Mouse (Mus musculus) testis, postnatal 14 days (tissue): ENCODE measurements at regions not wholly inside any gene's neighbourhood (a gene's known extent, or its start where the extent isn't known, plus 50 kb on each side); places are given as distances from the start of the nearest gene placed in this dataset.

ENCODE experiments used
- DNase-seq: peaks from one replicate; pipeline ENCODE4 v3.0.0; 2021; ENCODE audit warnings: low spot score

DNA sequence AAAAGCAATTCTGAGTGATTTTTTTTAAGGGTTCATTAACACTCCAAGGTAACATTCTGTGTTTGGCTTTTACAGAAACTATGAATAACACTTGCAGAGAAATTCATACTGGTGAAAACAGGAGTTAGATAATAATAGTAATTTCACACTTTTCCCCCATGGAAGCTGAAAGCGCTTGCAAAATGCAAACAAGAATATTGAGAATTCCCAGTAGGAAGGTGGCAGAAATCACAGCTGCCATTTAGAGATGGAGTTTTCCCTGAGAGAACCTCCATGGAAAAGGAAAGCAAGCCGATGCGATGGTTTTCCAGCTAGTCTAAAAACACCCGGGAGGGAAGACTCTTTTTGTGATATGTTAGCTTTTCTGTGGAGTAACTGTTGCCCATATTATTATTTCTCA lies 174.1 kb upstream of the App start:
- no peak for DNase-seq

DNA sequence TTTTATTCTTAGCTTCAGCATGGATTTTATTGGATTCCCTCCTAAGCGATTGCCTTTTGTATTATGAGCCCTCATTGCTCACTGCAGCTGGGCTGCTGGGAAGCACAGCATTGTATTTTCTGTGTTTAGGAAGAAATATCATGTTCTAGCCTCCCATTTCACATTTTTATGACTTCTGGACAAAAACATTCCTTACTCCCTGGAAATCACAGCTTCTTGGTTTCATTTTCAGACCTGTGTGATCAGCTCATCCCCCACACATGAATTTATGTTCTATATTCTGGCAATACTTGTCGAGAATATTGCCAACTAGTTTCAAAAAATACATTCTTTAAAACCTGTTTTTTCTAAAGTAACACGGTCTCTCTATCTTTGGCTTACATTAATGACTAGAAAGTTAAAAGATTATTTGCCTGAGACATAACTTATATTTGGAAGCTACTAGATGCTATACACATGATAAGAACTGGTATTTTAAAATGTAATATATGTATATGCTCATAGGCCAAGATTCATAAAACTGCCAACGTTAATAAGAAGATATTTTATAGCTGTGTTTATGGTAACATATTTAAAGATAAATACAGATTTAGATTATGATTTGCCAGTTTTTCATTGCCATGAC lies 163.0 kb upstream of the App start:
- DNase-seq, result no peak

DNA sequence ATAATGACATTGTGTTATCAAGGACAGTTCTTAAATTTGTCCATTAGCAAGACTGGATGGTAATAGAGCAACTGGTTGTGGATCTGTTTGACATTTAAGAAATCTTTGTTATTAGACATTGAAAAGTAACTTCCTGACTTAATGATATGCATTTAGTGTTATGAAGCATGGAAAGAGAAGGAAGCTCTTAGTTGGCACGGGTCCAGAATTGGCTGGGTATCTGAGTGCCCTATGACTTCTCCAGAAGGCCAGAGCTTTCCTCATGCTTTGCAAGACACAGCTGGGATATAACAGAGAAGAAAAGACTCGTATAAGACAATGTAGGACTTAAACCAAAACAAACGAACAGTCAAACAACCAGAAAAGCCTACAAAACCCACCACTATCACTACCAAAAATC lies 160.0 kb upstream of the App start:
- no peak for DNase-seq

DNA sequence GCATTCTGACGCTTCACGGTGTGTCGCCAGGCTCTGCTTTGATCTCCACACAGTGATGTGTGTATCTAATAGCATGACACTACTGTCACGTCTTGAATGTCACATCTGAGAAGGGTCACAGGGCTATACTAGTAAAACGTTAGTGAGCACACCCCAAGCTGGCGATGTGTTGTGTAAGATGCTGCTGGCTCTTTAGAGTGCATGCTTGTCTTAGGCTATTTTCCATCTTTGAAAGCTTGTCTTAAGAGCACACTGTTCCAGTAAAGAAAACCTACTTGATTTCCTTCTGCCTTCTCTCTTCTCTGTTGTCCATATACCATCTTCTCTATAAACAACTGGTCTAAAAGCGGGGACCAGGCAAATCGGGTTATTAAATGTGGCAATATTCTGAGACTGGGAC lies 138.5 kb upstream of the App start:
- no peak for DNase-seq

DNA sequence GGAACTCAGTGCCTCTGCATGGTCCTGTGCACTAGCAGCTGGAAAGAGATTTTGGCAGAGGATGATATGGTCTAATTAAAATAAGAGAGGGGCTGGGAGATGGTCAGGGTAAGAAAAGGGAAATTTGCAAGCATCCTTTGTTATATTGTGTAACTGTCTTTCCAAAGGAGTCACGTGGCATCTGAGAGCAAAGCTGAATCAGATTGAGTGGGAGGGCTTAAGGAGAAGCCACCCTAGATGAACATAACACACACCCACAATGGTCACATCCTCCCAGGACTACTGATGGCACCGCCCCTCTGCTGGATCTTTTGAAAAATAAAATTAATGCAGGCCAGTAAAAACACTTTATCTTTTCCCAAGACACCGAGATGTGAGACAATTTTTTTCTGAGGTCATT lies 135.9 kb upstream of the App start:
- no peak for DNase-seq

DNA sequence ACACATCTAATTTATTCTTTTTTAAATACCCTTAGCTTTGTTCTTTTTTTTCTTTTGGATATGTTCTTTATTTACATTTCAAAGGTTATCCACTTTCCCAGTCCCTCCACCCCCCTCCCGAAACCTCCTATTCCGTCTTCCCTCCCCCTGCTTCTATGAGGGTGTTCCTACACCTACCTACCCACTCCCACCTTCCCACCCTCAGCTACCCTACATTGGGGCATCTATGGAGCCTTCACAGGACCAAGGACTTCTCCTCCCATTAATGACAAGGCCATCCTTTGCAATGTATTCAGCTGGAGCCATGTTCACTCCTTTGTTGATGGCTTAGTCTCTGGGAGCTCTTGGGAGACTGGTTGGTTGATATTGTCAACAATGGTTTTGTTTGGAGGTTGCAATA lies 134.9 kb upstream of the App start:
- DNase-seq, result no peak

DNA sequence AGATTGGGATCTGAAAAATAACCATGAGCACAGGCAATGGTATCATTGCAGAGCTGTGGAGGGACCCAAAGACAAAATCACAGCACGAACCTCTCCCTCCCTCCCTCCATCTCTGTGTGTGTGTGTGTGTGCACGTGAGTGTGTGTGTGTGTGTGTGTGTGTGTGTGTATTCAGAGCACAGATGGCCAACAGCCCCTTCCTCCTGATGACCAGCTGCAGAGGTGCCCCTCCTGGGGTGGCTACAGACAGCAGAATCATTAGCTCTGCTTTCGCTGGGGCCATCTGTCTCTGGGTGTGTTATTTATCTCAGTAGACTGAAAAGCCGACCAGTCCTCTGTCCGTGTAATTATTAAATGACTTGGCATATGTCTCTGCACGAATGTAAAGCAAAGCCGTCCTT lies 134.4 kb upstream of the App start:
- no peak for DNase-seq

DNA sequence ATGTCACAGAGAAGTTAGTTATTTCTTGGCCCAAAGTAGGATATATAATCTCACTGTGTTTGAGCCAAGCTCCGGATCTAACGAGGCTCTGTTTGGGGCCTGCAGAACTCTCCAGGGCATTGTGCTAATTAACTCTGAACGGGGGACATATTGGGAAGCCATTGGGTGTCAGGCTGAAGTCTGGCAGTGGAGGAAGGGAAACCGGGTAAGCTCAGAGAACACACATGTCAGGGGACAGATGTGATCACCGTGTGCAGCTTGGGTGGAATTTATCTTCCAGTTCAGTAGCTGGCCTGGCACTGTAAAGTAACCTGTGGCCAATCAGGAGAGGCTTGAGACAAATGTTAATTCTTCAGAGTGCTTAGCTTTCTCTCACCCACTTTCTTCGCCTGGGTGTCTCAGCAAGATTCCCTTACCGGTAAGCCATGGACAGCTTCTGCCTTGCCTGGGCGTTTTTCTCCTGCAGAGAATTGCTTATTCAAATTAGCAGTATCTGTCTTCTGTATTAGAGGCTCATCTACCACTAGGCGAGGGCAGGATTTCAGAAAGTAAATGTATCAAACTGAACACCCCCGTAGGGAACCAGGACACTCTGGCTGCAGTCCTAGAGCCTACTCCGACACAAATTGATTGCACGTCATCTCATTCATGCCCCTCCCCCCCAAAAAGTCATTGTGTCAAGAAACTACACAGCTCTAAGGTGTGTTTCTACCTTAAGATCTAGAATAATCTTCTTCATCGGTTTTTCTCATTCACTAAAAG lies 126.7 kb upstream of the App start:
- DNase-seq, result peak; percentile 3

DNA sequence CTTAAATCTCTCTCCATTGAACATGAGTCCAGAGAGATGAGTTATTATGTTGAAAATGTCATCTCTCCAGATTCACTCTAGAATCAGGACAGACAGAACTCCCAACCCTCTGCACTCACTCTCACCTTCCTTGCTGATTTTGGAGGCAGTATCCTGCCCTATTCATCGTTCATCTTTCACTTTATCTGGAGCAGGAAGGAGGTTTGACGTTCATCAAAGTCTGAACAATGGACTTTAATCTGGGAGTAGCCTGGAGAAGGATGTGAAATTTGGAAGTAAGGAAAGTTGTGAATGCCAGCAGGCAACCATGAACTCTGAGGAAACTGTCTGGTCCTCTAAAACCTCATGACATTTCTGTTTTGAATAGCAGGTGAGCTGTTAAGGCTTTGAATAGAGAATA lies 125.0 kb upstream of the App start:
- DNase-seq, result no peak

DNA sequence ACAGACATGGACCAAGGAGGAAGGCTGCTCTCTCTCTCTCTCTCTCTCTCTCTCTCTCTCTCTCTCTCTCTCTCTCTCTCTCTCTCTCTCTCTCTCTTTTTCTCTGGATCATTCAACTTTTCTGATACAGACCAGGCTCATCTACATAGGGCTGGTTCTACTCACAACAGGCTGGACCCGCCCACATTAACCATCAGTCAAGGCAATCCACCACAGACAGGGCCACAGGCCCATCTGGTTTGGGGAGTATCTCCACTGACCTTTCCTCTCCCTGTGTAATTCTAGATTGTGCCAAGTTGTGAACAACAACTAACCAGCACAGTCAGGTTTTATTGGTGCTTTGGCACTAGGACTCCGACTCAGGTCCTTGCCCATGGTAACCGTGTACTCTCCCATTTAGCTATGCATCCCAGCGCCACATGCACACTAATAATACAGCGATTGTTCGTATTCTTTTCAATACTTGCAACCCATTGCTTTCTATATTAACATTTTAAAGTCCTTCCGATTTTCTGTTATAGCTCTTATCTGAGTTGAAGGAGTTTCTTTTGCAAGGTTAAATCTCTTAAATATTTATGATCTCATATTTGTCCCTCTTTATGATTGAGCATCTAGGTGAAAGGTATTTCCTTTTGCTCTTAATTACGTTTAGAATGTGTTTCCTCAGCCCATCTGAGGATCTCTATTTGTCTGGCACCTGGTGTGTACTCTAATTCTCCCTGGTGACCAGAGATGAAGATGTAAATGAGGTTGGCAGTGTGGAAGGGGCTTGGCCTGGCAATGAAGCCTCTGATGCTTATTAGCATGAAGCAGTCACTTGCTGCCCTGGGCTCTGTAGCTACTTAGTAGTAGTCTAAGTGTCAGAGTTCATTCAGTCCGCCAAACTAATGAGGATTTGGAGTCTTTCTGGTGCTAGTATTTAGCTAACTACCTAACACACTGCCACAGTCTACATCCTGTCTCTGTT lies 117.7 kb upstream of the App start:
- no peak for DNase-seq

DNA sequence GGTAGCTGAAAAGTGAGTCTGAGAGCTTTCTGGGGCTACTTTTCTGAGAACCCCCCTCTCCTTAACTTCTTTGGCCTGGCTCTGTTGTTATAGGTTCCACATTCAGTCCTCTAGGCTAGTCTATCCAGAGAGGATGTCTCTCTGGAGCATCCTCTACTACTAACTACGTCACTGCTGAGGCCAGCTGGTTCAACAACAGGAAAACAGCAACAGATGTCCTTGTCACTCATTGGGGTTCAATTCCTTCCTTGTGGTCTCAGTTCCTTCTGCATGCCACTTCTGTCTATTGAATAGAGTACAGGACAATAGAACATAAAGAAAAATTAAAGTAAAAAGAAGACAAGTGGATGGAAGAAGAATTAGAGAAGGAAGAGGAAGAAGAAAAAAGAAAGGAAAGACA lies 104.3 kb upstream of the App start:
- no peak for DNase-seq

DNA sequence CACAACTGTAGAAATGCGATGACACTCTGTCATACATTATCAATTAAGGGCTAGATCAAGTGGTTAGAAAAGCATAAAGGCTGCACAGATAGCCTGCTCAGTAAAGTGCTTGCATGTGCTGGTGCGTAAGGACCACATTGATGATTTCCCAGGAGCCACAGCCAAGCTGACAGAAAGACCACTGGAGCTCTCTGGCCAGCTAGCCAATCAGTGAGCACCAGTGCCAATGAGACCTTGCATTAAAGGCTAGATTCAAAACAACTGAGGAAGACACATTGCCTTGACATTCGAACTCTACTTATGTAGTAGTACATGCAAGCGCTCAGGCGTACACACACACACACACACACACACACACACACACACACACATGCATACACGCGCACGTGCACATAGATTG lies 96.1 kb upstream of the App start:
- DNase-seq, result no peak

DNA sequence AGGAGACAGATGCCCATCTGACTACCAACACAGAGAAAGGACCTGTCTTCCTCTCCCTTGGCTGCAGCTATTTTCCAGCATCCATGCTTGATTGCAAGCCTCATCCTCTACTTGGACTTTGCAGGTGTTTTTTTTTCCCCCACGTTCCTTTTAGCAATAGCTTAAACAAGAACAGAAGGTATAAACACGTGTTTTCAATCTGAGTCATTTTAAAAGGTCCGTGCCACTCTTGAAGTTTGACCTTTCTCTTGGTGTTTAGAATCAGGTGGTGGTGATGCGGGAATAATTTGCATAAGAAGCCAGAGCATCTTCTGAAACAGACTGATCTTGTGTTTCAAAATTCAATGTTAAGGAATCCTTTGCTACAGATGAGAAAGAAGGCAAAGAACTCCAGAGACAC lies 86.3 kb upstream of the App start:
- no peak for DNase-seq

DNA sequence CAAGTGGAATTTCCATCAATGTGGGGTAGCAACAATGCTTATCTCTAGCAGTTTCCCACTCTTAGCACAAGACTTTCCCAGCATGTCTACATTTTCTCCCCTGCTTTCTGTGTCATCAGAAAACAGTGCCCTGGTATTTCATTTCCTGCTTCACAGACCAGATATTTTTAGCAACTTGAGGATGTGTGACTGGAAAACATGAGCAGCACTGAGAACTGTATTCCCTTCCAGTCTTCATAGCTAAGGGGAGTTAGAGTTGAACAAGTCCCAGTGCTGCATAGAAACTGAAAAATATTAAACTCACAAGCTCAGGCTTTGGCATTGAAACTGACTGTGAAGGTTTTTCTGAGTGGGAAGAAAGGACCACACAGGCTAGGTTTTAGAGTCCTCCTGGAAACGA lies 73.7 kb upstream of the App start:
- DNase-seq, result no peak

DNA sequence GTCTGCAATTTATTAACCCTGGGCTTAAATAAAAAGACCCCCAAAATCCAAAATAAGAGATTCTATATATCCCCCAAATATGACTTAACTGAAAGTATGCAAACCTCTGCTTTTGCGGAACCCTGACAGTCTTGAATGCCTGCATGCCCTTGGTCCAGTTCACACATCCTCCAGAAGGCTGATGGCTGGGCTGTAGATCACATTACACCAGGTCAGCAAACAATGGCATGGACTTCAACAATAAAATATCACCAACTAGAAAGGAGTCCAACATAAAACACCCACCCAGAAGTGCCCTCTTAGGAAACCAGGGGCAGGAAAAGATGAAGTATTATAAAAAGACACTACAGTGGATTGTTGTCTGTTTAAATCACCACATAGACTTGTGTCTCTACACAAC lies 59.5 kb upstream of the App start:
- DNase-seq, result no peak

DNA sequence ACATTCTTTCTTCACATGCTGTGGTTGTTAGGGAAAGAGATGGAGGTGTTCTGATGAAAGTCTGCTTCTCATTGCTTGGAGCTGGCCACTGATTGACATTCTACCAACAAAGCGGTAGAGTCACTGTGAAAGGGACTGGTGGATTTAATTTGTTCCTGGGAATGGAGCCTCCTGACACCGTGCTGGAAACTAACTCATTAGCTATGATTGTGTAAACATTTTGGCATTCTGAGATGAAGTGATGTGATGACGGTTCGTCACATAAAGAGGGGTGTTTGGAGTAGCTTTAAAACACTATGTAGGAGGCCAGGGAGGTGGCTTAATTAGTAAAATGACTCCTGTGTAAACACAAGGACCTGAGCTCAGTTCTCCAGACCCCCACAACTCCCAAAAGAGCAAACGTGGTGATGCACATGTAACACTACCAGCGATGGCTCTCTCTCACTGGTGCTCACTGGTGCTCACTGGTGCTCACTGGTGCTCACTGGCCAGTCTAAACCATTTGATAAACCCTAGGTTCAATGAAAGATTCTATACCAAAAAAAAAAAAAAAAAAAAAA lies 58.4 kb upstream of the App start:
- DNase-seq, result no peak

DNA sequence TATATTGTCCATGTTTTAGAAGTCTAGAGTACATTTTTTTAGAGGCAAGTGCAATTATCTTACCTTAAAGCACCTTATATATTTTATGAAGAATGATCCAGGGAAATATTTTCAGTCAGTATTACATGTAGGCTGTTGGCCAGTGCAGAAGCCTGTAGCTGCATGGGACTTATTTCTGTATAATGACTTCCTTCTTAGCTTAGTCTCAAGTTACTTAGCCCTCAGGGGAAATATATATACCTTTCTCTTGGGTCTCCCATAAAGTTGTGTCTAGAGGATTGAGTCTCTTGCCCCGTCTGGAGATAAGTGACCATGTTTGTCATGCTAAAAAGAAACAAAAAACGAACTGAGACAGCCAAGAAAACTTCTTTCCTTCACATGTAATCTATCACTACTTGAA lies 57.8 kb upstream of the App start:
- DNase-seq, result no peak

DNA sequence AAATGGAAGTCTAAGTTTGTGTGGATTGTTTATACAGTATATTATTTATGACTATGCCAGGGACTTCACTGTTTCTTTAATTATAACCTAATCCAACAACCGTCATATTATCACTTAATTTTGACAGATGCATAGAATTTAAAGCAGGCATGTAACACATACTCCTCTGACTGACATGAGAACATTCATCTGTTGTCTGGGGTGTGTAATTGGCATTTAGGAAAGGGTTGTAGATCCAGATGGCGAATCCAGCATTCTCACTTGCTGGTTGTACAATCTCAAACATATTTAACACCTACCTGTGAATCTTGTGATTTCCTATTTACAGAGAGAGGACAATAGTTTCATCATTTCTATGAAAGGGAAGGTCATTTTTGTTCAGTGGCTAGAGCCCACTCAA lies 50.8 kb upstream of the App start:
- no peak for DNase-seq
